Mouse (Mus musculus) stomach, postnatal 0 days (tissue): ENCODE results near the gene Acsl4. TPM values are rescaled to one million over a fixed set of nuclear protein-coding genes. Genes with fewer than 3 reads are reported as not detected.

Experiments
- ATAC-seq: fragments of 200-750 bp; cut with Nextera tagmentation; 2 replicates; pipeline ENCODE4 v1.8.0; 2017; ENCODE audit not compliant: low FRiP score, low TSS enrichment
- DNase-seq: peaks from one replicate; pipeline ENCODE4 v3.0.0-alpha.2; 2016; ENCODE audit warnings: low spot score
- H3K27ac ChIP-seq: fragments of 300-500 bp; sonication (generic); replicated peaks from 2 replicates; pipeline ENCODE4 v1.5.1; 2014; ENCODE audit warnings: mild to moderate bottlenecking, control low read depth
- H3K27me3 ChIP-seq: fragments of 300-500 bp; sonication (generic); 2 replicates; pipeline ENCODE4 v1.6.1; 2014; ENCODE audit warnings: low read length; ENCODE audit not compliant: control insufficient read depth, insufficient read depth
- H3K36me3 ChIP-seq: fragments of 300-500 bp; sonication (generic); 2 replicates; pipeline ENCODE4 v1.6.1; 2014; ENCODE audit warnings: low read length, mixed read lengths; ENCODE audit not compliant: control insufficient read depth, insufficient read depth
- H3K4me1 ChIP-seq: fragments of 300-500 bp; sonication (generic); replicated peaks from 2 replicates; pipeline ENCODE4 v1.6.1; 2014; ENCODE audit warnings: antibody characterized with exemption; ENCODE audit not compliant: control insufficient read depth, insufficient read depth
- H3K4me2 ChIP-seq: fragments of 300-500 bp; sonication (generic); replicated peaks from 2 replicates; pipeline ENCODE4 v1.6.1; 2014; ENCODE audit warnings: low read depth, mild to moderate bottlenecking, control low read depth, moderate library complexity
- H3K4me3 ChIP-seq: fragments of 300-500 bp; sonication (generic); 2 replicates; pipeline ENCODE4 v1.5.1; 2014; ENCODE audit warnings: low read depth, low read length, control low read depth
- H3K9ac ChIP-seq: fragments of 300-500 bp; sonication (generic); 2 replicates; pipeline ENCODE4 v1.6.1; 2014; ENCODE audit warnings: mild to moderate bottlenecking, low read length, control low read depth, mixed read lengths
- H3K9me3 ChIP-seq: fragments of 300-500 bp; sonication (generic); 2 replicates; pipeline ENCODE4 v1.6.1; 2016; ENCODE audit warnings: low read length; ENCODE audit not compliant: control insufficient read depth
- CTCF ChIP-seq: IDR thresholded peaks from 2 replicates; pipeline ENCODE4 v1.5.1; 2016; ENCODE audit warnings: antibody characterized with exemption, low read depth, mild to moderate bottlenecking, moderate library complexity
- EP300 ChIP-seq: optimal IDR thresholded peaks from 2 replicates; pipeline ENCODE3; 2016; ENCODE audit warnings: antibody characterized with exemption
- whole genome bisulfite sequencing: fragments of 180-500 bp; shearing (Covaris S2); extraction: QIAGEN DNeasy Blood & Tissue Kit; methylation state at CpG from one replicate; pipeline ENCODE4 v1.1.7; 2014; 5-methylcytosine and 5-hydroxymethylcytosine counted together
- polyA plus RNA-seq: library from polyadenylated mRNA; unstranded; fragments of >200 nt; fragmentation: Nextera tagmentation; extraction: Ambion mirVana; gene quantifications from 2 replicates; pipeline ENCODE4 v1.2.1, GENCODE M21; 2015

Acsl4 gene
- polyA plus RNA-seq, 1 experiment from 2014 or later: 9.1 TPM

DNA sequence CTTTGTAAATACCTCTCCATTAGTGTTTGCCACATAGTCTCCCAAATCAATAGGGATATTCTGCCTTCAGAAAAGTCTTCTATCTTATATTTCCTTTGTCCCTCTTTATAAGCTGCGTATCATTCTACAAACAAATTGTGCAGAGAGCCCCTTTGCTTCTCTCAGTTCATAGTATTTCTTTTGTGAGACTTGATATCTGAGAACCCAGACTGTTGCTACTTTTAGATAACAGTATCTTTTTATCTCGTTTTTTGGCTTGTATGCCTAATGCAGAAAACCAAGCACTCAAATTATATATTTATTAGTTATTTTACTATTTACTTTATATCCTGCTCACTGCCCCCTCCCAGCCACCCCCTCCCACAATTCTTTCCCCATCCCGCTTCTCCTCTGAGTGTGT lies 19.7 kb upstream of the Acsl4 start:
- DNase-seq: no peak
- Histone ChIP-seq H3K36me3 (no peaks in the 10 kb centered on the region), H3K9ac (no peak overlapping the region), H3K27me3 (no peaks in the 10 kb centered on the region), H3K4me2 (no peak overlapping the region), H3K4me1 (no peaks in the 10 kb centered on the region), H3K4me3 (no peak overlapping the region), H3K9me3 (no peaks in the 10 kb centered on the region), H3K27ac (no peak overlapping the region)
- 73% methylated on average over 3 of the region's 3 CpGs for WGBS
- TF ChIP-seq CTCF (no peak), EP300 (no peak)
- no peak for ATAC-seq

DNA sequence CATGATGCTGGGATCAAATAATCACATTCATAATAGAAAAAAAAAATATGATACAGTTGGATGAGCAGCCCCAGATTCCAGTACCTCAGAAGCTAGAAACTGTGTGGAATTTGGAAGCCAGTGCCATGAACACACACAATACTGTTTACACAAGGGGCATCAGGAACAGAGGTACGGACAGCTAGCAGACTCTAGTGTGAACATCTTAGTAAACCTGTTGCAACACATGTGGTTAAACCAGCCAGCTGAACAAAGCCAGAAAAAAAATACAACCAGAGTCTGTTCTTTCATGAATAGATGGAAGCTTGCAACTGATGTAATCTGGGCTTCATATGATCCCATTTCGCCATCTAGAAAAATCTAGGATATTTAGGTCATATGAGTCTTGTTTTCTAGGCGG lies 19.0 kb upstream of the Acsl4 start:
- 79% methylated on average over 3 of the region's 3 CpGs for WGBS

DNA sequence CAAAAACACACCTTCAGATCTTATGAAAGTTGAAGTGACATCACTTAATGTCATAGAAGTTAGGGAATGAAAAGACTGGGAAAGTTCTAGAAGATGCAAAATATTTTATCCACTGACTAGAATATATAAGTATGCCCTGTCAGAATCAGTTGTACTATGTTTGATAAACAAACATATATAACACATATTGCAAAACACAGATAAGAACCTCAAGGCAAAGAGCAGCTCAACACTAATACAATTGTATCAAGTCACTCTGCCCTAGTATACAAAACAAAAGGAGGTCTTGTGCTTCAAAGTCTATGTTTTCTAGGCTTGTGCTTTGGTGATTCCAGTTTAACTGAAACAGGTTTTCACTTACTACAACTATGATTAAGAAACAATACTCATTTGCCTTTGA lies 12.8 kb upstream of the Acsl4 start:
- Histone ChIP-seq H3K27ac (no peak overlapping the region), H3K4me3 (no peak overlapping the region), H3K4me2 (no peak overlapping the region), H3K36me3 (no peaks in the 10 kb centered on the region), H3K27me3 (no peaks in the 10 kb centered on the region), H3K4me1 (no peaks in the 10 kb centered on the region), H3K9me3 (no peaks in the 10 kb centered on the region), H3K9ac (no peak overlapping the region)
- TF ChIP-seq EP300: no peak
- TF ChIP-seq CTCF: no peak
- no peak for DNase-seq
- ATAC-seq: no peak

More for the DNA sequence above, 19.0 kb upstream of the Acsl4 start:
- Histone ChIP-seq H3K27ac (no peak overlapping the region), H3K4me3 (no peak overlapping the region), H3K9me3 (no peaks in the 10 kb centered on the region), H3K4me1 (no peaks in the 10 kb centered on the region), H3K9ac (no peak overlapping the region), H3K36me3 (no peaks in the 10 kb centered on the region), H3K27me3 (no peaks in the 10 kb centered on the region), H3K4me2 (no peak overlapping the region)
- ATAC-seq (no peak), DNase-seq (no peak)
- no peak for TF ChIP-seq EP300
- no peak for TF ChIP-seq CTCF

DNA sequence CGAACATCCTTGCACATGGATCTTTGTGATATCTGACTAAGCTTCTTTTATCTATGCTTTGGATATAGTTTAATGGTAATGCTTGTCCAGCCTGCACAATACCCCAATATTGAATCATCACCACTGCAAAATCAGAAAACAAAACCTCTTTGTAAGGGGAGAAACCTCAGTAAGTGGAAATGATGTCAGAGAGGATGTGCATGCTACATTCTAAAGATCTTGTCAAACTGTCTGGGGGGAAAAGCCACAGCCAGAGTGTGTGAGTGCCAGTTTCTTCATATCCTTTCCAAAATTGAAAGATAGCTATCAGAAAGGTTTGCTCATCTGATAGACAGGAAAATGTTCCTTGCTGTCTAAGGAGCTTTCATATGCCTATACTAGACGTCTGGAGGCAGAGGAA lies 8.3 kb upstream of the Acsl4 start:
- no peak for ATAC-seq
- Histone ChIP-seq H3K9me3 (no peaks in the 10 kb centered on the region), H3K27ac (no peak overlapping the region), H3K27me3 (no peaks in the 10 kb centered on the region), H3K36me3 (no peaks in the 10 kb centered on the region), H3K4me3 (no peak overlapping the region), H3K9ac (no peak overlapping the region), H3K4me2 (no peak overlapping the region), H3K4me1 (no peaks in the 10 kb centered on the region)
- no peak for DNase-seq
- 49% methylated on average over 2 of the region's 2 CpGs for WGBS
- no peak for TF ChIP-seq CTCF
- no peak for TF ChIP-seq EP300

DNA sequence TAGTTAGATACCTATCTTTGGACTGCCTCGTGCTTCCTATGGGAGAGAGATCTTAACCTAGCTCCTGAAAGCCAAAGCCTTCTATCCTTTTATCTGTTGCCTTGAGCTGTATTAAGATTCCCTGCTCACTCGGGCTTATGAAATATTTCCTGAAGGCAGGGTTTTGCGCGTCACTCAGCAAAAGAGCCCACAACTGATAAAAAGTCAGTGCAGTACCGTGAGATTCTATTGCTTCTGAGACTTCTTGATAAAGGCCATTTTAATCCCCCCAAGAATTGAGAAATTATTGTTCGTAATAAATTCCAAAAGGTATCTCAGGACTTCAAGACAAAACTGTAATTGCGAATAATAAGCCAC lies 552 bp upstream of the Acsl4 start:
- Histone ChIP-seq H3K36me3 (no peaks in the 10 kb centered on the region), H3K27ac (peak overlapping the region; percentile 70; the same call in 1 of the 2 replicates), H3K27me3 (no peaks in the 10 kb centered on the region), H3K9me3 (no peaks in the 10 kb centered on the region), H3K4me3 (peak overlapping the region; percentile 58), H3K9ac (peak overlapping the region; percentile 59), H3K4me1 (no peaks in the 10 kb centered on the region), H3K4me2 (peak overlapping the region; percentile 59)
- no peak for TF ChIP-seq EP300
- no peak for TF ChIP-seq CTCF
- WGBS: 36% methylated on average over 7 of the region's 7 CpGs
- no peak for DNase-seq
- no peak for ATAC-seq

DNA sequence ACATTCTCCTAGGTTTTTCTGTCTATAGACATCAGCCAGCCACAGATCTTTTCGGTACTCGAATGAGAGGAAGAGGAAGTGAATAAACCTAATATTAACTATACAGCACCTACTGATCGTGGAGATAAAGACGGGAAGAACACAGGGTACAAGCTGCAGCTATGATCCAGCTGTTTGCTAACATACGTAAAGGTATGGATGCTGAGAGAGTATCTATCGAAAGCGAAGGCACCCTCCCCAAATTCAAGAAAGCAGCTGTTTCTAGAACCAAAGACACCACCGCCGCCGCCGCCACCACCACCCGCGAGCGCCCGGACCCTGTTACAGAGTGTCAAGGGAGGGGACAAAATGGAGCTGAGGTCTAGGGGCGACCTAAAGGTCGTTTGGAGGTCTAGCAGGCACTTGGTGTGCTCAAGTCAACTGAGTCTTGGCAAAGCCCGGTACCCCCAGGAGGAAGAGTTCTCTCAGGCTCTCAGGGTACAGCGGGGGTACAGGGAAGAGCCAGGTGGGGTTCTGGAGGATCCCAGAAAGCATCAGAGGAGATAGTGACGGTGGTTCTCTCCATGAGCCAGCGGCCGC lies 665 bp downstream of the Acsl4 start:
- no peaks in the 10 kb centered on the region for H3K4me1 ChIP-seq
- peak overlapping the region; percentile 58 for H3K4me3 ChIP-seq
- H3K36me3 ChIP-seq: no peaks in the 10 kb centered on the region
- H3K9ac ChIP-seq: peak overlapping the region; percentile 65
- WGBS: 13% methylated on average over 19 of the region's 22 CpGs
- TF ChIP-seq CTCF: no peak
- TF ChIP-seq EP300: no peak
- peak; percentile 16 for DNase-seq
- H3K9me3 ChIP-seq: no peaks in the 10 kb centered on the region
- peak; percentile 43; the same call in 1 of the 2 replicates for ATAC-seq
- peak overlapping the region; percentile 78 for H3K27ac ChIP-seq
- H3K4me2 ChIP-seq: peak overlapping the region; percentile 59
- no peaks in the 10 kb centered on the region for H3K27me3 ChIP-seq
